Mouse (Mus musculus): ENCODE data around the gene Borcs8.

Gene Borcs8

GRCm38 (mm10) chr8:70139026-70139857 lies at the start of gene Borcs8, which contains the start of the genes Rfxank and Mef2b:
TSS of gene Borcs8 (plus strand) at chr8:70139499.
TSS of gene Rfxank (minus strand) at chr8:70139154.
TSS of gene Mef2b (plus strand) at chr8:70139711.
- peak; percentile 99 for DNase-seq

- no peak for DNase-seq
Observed at GRCm38 (mm10) chr8:70092786-70093185, 46.5 kb upstream of the Borcs8 start.

- DNase-seq, result no peak
Observed at GRCm38 (mm10) chr8:70099276-70099675, 40.0 kb upstream of the Borcs8 start.

- no peak for DNase-seq
Observed at GRCm38 (mm10) chr8:70100241-70100640, 39.1 kb upstream of the Borcs8 start.

- DNase-seq, result no peak
Observed at GRCm38 (mm10) chr8:70104506-70104905, 34.8 kb upstream of the Borcs8 start.

- DNase-seq, result no peak
Observed at GRCm38 (mm10) chr8:70104922-70105321, 34.4 kb upstream of the Borcs8 start.

- DNase-seq, result no peak
Observed at GRCm38 (mm10) chr8:70110451-70110850, 28.8 kb upstream of the Borcs8 start.

- DNase-seq, result no peak
Observed at GRCm38 (mm10) chr8:70111192-70111795, 28.0 kb upstream of the Borcs8 start.

GRCm38 (mm10) chr8:70112401-70113016 lies 26.8 kb upstream of the Borcs8 start:
- no peak for DNase-seq

- no peak for DNase-seq
Observed at GRCm38 (mm10) chr8:70114488-70114887, 24.8 kb upstream of the Borcs8 start.

GRCm38 (mm10) chr8:70114892-70115291 lies 24.4 kb upstream of the Borcs8 start:
- no peak for DNase-seq

GRCm38 (mm10) chr8:70117611-70118010 lies 21.7 kb upstream of the Borcs8 start:
- DNase-seq, result no peak

- DNase-seq, result no peak
Observed at GRCm38 (mm10) chr8:70118726-70119700, 20.3 kb upstream of the Borcs8 start.

- peak; percentile 95 for DNase-seq
Observed at GRCm38 (mm10) chr8:70120667-70121066, 18.6 kb upstream of the Borcs8 start, which contains the start of gene Ncan. TSS of gene Ncan (minus strand) at chr8:70120873.

- no peak for DNase-seq
Observed at GRCm38 (mm10) chr8:70122863-70123262, 16.4 kb upstream of the Borcs8 start.

GRCm38 (mm10) chr8:70124992-70125391 lies 14.3 kb upstream of the Borcs8 start:
- DNase-seq, result no peak

GRCm38 (mm10) chr8:70128435-70128834 lies 10.9 kb upstream of the Borcs8 start:
- peak; percentile 56 for DNase-seq

- peak; percentile 69 for DNase-seq
Observed at GRCm38 (mm10) chr8:70129309-70129952, 9.9 kb upstream of the Borcs8 start.

GRCm38 (mm10) chr8:70130066-70130465 lies 9.2 kb upstream of the Borcs8 start:
- no peak for DNase-seq

- peak; percentile 85 for DNase-seq
Observed at GRCm38 (mm10) chr8:70131166-70131883, 8.0 kb upstream of the Borcs8 start, which contains the start of gene Nr2c2ap. TSS of gene Nr2c2ap (plus strand) at chr8:70131333.

- no peak for DNase-seq
Observed at GRCm38 (mm10) chr8:70134086-70134485, 5.2 kb upstream of the Borcs8 start.
